Mouse (Mus musculus): ENCODE results near the gene Chrna9. TPM values are rescaled to one million over a fixed set of nuclear protein-coding genes. Genes with fewer than 3 reads are reported as not detected.

Gene Chrna9
- total RNA-seq (2015; ENCODE audit: low replicate concordance): not detected in 2 replicates
- not detected in 2 replicates for total RNA-seq (2017; ENCODE audit: low replicate concordance)

GRCm38 (mm10) chr5:65934783-65935182 is at the start of gene Chrna9:
Gene Chrna9, plus strand, starts transcription at chr5:65934921.
- ATAC-seq (replicated peaks; ENCODE audit: low FRiP score, poor library complexity, severe bottlenecking): no peak

DNA sequence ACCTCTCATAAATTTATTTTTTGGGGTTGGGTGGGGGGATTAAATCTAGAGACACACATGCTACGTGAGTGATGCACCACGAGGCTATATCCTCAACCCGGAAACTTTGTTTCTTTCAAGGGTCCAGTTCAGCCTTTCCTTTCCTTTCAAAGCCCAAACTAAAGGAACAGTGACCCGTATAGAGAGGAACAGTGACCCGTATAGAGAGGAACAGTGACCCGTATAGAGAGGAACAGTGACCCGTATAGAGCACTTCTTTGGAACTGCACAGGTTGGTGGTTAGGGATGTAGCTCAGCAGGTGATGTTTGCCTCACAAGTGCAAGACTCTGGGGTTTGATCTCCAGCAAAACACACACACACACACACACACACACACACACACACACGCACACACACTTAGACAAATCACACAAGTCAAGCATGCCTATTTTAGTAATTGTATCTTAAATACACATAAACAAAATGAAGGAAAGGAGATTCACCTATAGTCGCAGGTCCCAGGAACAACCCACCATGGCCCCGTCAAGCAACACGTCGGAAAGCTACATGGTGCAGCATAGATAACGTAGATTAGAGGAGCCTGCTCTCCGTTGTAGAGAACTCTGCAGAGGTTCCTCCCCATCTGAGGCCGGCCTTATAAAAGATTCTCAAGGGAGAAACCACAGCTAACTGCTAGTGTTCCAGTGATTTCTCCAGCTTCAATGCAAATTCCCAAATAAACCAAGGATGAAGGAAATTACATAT is 48.9 kb upstream of the Chrna9 start:
- ATAC-seq (replicated peaks; ENCODE audit: low FRiP score, poor library complexity, severe bottlenecking): no peak

- no peak for ATAC-seq (replicated peaks; ENCODE audit: low FRiP score, poor library complexity, severe bottlenecking)
Observed at GRCm38 (mm10) chr5:65888102-65888501, 46.6 kb upstream of the Chrna9 start.

DNA sequence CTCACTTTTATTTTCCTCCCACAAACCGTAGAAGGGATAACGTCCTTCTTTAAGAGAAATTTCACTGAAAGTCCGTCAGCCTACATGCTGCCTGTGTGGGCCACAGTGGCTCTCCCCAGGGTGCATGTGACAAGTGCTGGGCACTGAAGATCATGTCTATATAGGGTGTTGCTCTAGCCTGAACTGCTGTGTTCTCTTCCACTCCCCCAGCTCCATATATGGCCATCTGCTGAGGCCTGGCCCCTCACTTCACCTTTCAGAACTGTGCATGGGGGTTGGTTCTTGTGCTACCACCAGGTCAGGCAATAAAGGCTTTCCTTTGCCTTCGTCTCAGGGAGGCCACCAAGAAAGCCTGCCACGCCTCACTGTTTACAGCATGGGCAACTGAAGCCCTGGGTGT is 45.7 kb upstream of the Chrna9 start:
- ATAC-seq (replicated peaks; ENCODE audit: low FRiP score, poor library complexity, severe bottlenecking): no peak

DNA sequence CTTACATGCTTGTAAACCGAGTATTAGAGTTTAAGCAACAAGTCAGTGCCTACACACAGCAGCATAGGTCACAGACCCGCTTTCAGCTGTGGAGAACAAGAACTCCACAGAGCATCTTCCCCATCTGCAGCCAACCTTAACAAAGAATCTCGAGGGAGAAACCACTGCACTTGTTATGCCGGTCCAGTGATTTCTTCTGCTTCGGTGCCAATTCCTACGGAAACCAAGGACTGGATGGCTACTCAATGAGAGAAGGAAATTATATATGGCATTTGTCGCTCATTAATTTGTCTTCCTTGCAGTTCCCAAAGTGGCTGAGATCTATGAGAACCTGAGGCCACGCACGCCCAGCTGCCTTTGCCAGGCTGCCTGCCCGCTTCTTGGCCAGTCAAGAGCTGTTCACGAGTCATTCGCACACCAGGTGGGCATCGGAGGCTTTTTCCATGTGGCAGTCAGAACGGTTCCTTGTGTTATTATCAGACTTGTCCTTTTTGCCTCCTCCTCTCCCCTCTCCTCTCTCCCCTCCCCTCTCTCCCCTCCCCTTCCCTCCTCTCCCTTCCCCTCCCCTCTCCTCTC is 43.4 kb upstream of the Chrna9 start:
- no peak for ATAC-seq (replicated peaks; ENCODE audit: low FRiP score, poor library complexity, severe bottlenecking)

DNA sequence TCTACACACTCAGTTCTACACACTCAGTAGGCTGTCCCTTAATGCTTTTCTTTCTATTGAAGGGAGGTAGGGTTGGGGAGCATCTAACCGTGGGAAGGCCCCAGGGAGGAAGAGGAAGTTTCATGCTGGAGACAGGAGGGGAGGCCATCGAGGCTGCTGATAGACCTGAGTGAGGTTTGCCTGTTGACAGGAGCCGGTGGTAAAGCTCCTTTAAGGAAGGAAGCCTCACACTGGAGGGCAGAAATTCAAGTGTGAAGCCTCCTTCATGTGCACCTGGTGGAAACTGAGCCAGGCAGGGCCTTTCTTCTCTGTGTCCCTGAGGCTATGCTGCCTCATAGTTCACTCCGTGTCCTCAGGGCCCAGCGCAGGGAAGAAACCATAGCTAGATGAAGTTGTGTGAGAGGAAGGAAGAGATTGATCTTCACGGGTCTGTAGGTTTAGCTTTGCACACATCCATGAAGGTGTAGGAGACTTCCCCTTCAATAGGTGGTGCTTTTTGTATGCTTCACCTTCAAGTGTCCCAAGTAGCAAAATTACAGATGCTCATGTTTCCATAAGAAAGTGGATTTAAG is 39.5 kb upstream of the Chrna9 start:
- ATAC-seq (replicated peaks; ENCODE audit: low FRiP score, poor library complexity, severe bottlenecking): no peak

- no peak for ATAC-seq (replicated peaks; ENCODE audit: low FRiP score, poor library complexity, severe bottlenecking)
Observed at GRCm38 (mm10) chr5:65895764-65896163, 39.0 kb upstream of the Chrna9 start.

- ATAC-seq (replicated peaks; ENCODE audit: low FRiP score, poor library complexity, severe bottlenecking): no peak
Observed at GRCm38 (mm10) chr5:65897731-65898130, 37.0 kb upstream of the Chrna9 start.

GRCm38 (mm10) chr5:65898683-65899082 is 36.0 kb upstream of the Chrna9 start:
- no peak for ATAC-seq (replicated peaks; ENCODE audit: low FRiP score, poor library complexity, severe bottlenecking)

- ATAC-seq (replicated peaks; ENCODE audit: low FRiP score, poor library complexity, severe bottlenecking): no peak
Observed at GRCm38 (mm10) chr5:65900113-65900512, 34.6 kb upstream of the Chrna9 start.

DNA sequence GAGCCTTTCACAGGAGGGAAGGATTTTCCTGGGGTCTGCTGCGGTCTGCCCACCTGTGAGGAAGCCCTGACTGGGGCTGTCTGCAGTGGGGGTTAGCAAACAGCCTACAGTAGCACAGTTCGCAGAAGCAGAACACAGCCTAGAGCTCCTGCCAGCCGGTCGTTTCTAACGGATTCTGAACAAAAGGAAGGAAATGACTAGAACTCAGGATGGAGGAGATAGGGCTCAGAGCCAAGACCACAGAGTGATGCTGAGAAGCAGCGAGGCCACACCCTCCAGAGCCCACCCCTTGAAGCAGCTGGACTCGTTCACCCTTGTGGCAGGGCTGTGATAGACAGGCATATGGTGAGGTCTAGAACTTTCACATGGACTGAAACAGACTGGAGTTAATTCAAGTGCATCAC is 33.9 kb upstream of the Chrna9 start:
- peak; percentile 39; the same call in 1 of the 2 replicates for ATAC-seq (replicated peaks; ENCODE audit: low FRiP score, poor library complexity, severe bottlenecking)

GRCm38 (mm10) chr5:65901868-65902418 is 32.8 kb upstream of the Chrna9 start:
- no peak for ATAC-seq (replicated peaks; ENCODE audit: low FRiP score, poor library complexity, severe bottlenecking)

- ATAC-seq (replicated peaks; ENCODE audit: low FRiP score, poor library complexity, severe bottlenecking): no peak
Observed at GRCm38 (mm10) chr5:65902811-65903210, 31.9 kb upstream of the Chrna9 start.

GRCm38 (mm10) chr5:65904476-65904875 is 30.2 kb upstream of the Chrna9 start:
- no peak for ATAC-seq (replicated peaks; ENCODE audit: low FRiP score, poor library complexity, severe bottlenecking)

DNA sequence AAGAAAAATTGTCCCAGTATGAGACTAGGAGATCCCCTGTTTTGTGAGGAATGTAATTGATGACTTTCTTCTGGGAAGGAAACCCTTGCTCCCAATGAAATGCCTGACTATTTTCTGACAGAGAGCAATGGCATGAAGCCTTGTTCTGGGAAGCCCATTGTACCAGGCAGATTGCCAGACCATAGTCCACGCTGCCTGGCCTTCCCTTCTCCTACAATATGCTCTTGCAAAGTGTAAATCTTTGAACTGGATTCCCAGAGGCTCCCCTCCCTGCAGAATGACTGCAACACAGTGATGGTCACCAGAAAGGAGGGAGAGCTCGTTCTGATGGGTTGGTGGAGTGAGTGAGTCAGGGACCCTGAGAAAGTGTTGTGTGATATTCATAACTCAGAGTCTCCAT is 26.0 kb upstream of the Chrna9 start:
- no peak for ATAC-seq (replicated peaks; ENCODE audit: low FRiP score, poor library complexity, severe bottlenecking)

DNA sequence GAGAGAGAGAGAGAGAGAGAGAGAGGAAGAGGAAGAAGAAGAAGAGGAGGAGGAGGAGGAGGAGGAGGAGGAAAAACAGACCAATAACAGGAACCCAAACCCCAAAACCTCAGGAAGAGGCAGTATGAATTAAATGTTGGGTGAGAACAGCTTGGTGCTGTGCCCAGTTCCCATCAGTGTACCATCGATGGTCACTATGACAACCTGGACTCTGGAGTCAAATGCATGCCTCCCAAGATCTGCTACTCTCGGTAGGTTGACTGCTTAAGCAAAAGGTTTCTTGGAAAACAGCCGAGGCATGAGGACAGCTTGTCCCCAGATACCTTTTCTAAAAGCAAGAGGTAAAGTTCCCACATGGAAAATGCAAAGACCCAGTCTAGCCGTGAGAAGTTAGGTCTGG is 25.4 kb upstream of the Chrna9 start:
- no peak for ATAC-seq (replicated peaks; ENCODE audit: low FRiP score, poor library complexity, severe bottlenecking)

DNA sequence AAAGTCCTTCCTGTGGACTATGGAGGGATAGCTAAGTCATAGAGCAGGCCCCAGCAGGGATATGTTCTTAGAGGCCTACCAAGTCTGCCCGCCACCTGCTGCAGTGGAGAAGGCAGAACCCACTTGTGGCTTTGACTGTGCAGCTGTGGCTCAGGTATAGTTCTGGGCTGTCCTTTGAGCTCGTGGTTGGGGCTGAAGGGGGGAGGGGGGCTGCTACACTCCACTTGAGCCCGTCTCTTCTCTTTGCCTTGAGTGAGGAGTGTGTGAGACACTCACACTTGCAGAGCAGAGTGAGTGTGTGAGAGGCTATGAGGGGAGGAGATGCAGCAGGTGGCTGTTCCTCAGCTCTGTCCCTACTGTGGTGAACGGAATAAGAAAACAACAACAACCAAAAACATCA is 24.3 kb upstream of the Chrna9 start:
- ATAC-seq (replicated peaks; ENCODE audit: low FRiP score, poor library complexity, severe bottlenecking): no peak

DNA sequence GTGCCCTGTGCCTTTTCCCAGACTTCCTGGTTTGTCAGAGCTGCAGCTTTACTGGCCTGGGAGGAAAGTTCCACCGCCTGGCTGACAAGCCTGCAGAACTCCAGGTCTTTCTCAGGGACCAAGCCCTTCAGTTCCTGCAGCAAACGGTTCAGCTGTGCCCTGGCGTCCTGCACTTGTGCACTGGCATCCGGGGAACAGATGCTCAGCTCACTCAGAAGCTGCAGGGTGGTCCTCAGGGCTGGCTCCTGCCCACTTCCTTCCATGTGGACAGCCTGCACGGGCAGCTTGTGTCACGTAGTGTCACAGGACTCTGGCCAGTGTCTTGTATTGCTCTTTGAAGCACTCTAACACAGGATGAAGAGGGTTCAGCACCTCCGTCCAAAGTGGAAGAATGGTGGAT is 23.0 kb upstream of the Chrna9 start:
- ATAC-seq (replicated peaks; ENCODE audit: low FRiP score, poor library complexity, severe bottlenecking): no peak

DNA sequence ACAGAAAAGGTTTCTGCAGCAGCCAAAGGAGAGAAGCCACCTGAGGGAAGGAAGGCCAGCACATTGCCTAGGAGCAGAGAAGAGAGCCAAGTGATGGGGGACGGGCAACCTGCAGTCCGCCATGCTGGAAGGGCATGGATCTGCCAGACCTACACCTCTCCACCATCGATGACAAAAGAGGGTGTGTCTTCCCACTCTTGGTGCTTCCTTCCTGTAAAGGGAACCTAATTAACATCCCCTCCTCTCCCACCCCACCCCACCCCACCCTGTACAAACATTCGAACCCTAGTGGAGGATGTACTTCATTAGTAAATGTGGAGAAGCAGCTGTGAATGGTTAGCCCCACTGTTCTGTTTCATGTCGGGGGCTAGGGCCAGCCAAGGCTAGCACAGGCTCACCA is 22.5 kb upstream of the Chrna9 start:
- ATAC-seq (replicated peaks; ENCODE audit: low FRiP score, poor library complexity, severe bottlenecking): no peak

- no peak for ATAC-seq (replicated peaks; ENCODE audit: low FRiP score, poor library complexity, severe bottlenecking)
Observed at GRCm38 (mm10) chr5:65913126-65913525, 21.6 kb upstream of the Chrna9 start.

GRCm38 (mm10) chr5:65914342-65914741 is 20.4 kb upstream of the Chrna9 start:
- no peak for ATAC-seq (replicated peaks; ENCODE audit: low FRiP score, poor library complexity, severe bottlenecking)
